Comparison of ENCODE assay signal across 16 mouse cellular contexts in the genomic region with DNA sequence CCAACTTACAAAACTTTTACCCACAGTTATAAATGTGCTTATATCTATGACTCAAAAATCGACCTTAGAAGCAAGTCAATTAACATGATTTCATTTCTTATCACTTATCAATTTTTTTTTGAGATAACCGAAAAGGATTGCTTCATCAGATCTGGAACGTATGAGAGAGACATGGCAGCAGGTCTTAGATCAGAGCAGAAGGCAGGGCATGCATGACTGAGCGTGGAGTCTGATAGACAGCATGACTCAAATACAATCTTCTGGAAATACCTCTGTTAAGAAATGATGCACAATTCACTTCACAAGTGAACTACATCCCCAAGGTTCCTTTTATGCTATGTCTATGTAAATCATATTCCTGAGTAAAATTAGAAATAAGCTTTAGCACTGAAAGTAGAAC.
"Had no signal": no experiment of that assay in that cellular context is flagged by ENCODE, and none has a peak within 500 bp of the region (broad histone marks: within the 10 kb centered on the region; RNA-seq: fewer than 3 reads in every experiment).

No protein-coding gene starts in this region.

- H3K27ac ChIP-seq: midbrain, embryonic 10.5 days; midbrain, embryonic 12.5 days; midbrain, embryonic 15.5 days; neural tube, embryonic 13.5 days; neural tube, embryonic 15.5 days; stomach, embryonic 15.5 days; stomach, postnatal 0 days had no signal

- H3K4me3 ChIP-seq: midbrain, embryonic 10.5 days; midbrain, embryonic 12.5 days; midbrain, embryonic 15.5 days; myocyte; neural tube, embryonic 13.5 days; neural tube, embryonic 15.5 days; stomach, embryonic 15.5 days had no signal

- H3K9ac ChIP-seq: lung, embryonic 14.5 days; midbrain, embryonic 12.5 days; midbrain, embryonic 15.5 days; neural tube, embryonic 13.5 days; neural tube, embryonic 15.5 days; stomach, embryonic 15.5 days had no signal

- H3K9me3 ChIP-seq: midbrain, embryonic 10.5 days; midbrain, embryonic 12.5 days; midbrain, embryonic 15.5 days; neural tube, embryonic 13.5 days; neural tube, embryonic 15.5 days; stomach, embryonic 15.5 days had no signal

- H3K27me3 ChIP-seq: midbrain, embryonic 12.5 days; midbrain, embryonic 15.5 days; neural tube, embryonic 13.5 days; neural tube, embryonic 15.5 days; stomach, embryonic 15.5 days had no signal

- ATAC-seq: midbrain, embryonic 15.5 days had no signal

- H3K4me1 ChIP-seq: midbrain, embryonic 10.5 days; midbrain, embryonic 12.5 days; midbrain, embryonic 15.5 days; neural tube, embryonic 13.5 days; neural tube, embryonic 15.5 days; stomach, embryonic 15.5 days had no signal

- DNase-seq: lung, adult 18-20 months; lung, embryonic 14.5 days; lung, postnatal 10 days; lung, postnatal 4 days; right cerebral cortex, postnatal 14 days; thymus, adult 2 months; thymus, postnatal 25 days; thymus, postnatal 4 days had no signal

- H3K4me2 ChIP-seq: lung, embryonic 14.5 days; midbrain, embryonic 12.5 days; midbrain, embryonic 15.5 days; neural tube, embryonic 13.5 days; neural tube, embryonic 15.5 days; stomach, embryonic 15.5 days had no signal

- H3K36me3 ChIP-seq: midbrain, embryonic 10.5 days; midbrain, embryonic 12.5 days; midbrain, embryonic 15.5 days; neural tube, embryonic 13.5 days; neural tube, embryonic 15.5 days; stomach, embryonic 15.5 days had no signal
